Mouse (Mus musculus) olfactory bulb, adult 2 months (tissue): ENCODE measurements around the gene Gm45837.

Experiments used
- CTCF ChIP-seq: fragments of 200-500 bp; IDR thresholded peaks from 2 replicates; pipeline ENCODE4 v1.5.1; 2012; ENCODE audit warnings: low read depth, mild to moderate bottlenecking, low read length, moderate library complexity; ENCODE audit not compliant: insufficient read depth
- POLR2A ChIP-seq: fragments of 200-500 bp; IDR thresholded peaks from 2 replicates; pipeline ENCODE4 v1.6.1; 2012; ENCODE audit warnings: mild to moderate bottlenecking, low read depth, low read length, moderate library complexity; ENCODE audit not compliant: insufficient read depth

- no peak for TF ChIP-seq CTCF
- no peak for TF ChIP-seq POLR2A
Measured at GRCm38 (mm10) chr7:101461571-101461970, 50.9 kb downstream of the Gm45837 start.
